Mouse (Mus musculus): ENCODE data around the gene Ifna15.
"Not testable (repeated sequence)": the region's sequence is repeated elsewhere in the genome, so short reads cannot be mapped to it uniquely, and the experiment has no call there.

Gene Ifna15

DNA sequence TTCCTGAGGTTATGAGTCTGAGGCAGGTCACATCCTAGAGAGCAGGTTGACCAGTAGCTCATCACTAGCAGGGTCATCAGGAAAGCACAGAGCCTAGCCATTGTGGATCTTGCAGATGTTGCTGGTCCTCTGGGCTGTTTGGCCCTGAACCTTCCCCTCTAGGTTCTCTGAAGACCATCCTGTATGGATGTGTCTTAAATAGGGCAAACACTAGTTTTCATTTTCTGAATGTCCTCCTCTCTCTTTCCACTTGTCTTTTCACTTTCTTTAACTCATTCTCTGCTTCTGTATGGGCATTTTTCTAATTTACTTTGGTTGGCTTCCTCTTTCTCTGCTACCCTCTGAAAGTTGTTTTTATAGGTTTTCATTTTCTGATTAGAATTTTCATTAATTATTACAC lies at the start of gene Ifna15:
TSS of gene Ifna15 (minus strand) at position 101 of the 400 bp plus-strand sequence.
- not testable (repeated sequence) for DNase-seq

DNA sequence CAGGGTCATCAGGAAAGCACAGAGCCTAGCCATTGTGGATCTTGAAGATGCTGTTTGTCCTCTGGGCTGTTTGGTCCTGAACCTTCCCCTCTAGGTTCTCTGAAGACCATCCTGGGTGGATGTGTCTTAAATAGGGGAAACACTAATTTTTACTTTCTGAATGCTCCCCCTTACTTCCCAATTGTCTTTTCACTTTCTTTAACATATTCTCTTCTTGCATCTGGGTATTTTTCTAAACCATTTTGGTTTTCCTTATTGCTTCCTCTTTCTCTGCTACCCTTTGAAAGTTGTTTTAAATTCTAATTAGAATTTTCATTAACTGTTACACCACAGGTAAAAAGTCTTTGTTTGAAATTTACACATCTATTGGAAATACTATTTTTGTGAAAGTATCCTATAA lies 45.2 kb upstream of the Ifna15 start, which contains the start of gene Ifna12:
TSS of gene Ifna12 (minus strand) at position 101 of the 400 bp plus-strand sequence.
- DNase-seq: no peak

DNA sequence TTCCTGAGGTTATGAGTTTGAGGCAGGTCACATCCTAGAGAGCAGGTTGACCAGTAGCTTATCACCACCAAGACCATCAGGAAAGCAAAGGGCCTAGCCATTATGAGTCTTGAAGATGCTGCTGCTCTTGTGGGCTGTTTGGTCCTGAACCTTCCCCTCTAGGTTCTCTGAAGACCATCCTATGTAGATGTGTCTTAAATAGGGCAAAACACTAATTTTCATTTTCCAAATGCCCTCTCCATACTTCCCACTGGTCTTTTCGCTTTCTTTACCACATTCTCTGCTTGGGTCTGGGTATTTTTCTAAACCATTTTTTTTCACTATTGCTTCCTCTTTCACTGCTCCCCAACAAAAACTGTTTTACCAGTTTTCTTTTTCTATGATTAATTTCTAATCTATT lies 34.2 kb upstream of the Ifna15 start, which contains the start of gene Ifna9:
TSS of gene Ifna9 (minus strand) at position 101 of the 400 bp plus-strand sequence.
- no peak for DNase-seq

DNA sequence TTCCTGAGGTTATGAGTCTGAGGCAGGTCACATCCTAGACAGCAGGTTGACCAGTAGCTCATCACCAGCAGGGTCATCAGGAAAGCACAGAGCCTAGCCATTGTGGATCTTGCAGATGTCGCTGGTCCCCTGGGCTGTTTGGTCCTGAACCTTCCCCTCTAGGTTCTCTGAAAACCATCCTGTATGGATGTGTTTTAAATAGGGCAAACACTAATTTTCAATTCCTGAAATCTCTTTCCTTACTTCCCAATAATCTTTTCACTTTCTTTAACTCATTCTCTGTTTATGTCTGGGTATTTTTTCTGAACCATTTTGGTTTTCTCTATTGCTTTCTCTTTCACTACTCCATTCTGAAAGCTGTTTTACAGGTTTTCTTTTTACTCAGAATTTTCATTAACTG lies 13.7 kb upstream of the Ifna15 start, which contains the start of gene Ifna14:
TSS of gene Ifna14 (minus strand) at position 101 of the 400 bp plus-strand sequence.
- no peak for DNase-seq

DNA sequence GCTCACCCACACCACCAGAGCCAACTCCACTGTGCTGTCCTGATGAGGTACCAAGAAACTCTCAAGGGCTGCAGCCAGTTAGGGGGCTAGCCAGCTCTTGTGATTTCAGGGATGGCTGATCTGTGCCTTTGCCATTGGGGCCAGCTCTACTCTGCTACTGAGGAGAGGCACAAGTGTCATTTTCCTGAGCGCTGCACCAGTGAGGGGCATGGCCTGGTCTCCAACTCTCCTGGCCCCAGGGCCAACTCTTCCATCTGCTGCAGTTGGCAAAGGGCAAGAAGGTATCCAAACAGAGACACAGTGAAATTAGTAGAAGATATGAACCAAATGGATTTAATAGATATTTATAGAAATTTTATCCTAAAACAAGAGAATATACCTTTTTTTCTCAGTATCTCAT lies 3.7 kb upstream of the Ifna15 start:
- DNase-seq: no peak

DNA sequence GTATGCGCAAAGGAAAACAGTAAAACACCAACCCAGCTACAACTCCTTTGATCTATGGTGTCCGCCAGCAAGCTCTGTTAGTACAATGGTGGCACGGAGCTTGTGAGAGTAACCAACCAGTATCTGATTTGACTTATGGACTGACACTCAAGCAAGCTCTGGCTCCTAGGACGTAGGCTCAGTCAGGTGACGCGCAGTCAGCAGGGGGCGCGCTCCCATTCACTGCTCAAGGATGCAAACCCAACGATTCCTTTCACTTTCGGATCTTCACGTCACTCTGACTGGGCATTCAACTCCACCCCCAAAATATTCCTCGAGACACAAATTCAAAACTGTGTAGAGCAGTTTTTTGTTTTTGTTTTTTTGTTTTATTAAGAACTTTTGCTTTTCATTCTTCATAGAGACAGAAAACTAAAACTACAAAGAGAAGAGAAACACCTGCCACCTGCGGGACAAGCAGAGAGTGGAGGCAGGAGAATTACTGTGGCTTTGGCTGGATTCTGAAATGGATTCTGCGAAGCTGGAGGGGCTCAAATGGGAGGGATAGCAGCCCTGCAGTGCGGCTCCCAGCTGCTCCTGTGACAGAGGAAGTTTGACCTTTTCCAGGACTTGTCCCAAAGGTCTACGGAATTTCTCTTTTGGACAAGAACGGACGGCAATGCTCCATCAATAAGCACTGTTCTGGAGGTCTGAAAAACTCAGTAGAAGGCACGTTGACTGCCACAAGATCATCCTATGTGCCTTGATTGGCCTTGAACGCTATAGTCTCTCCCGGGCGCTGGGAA lies 7.7 kb downstream of the Ifna15 start:
- DNase-seq: peak; percentile 85

DNA sequence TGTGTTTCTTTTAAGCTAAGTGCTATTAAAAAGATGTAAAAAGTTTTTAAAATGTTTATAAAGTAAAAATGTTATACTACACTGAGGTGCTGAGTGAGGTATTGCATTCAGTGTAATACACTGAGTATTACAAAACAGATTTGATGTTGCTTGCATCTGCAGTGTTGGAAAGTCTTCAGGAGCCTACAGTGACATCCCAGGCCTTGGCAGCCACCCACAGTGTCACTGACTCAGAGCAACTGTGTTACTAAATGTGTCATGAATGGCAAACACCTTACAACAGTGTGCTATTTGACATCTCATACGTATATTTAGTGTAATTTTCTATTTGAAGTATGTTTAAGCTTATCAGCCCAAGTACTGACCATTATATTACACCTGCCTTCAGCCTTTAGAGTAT lies 10.1 kb downstream of the Ifna15 start:
- DNase-seq: no peak

DNA sequence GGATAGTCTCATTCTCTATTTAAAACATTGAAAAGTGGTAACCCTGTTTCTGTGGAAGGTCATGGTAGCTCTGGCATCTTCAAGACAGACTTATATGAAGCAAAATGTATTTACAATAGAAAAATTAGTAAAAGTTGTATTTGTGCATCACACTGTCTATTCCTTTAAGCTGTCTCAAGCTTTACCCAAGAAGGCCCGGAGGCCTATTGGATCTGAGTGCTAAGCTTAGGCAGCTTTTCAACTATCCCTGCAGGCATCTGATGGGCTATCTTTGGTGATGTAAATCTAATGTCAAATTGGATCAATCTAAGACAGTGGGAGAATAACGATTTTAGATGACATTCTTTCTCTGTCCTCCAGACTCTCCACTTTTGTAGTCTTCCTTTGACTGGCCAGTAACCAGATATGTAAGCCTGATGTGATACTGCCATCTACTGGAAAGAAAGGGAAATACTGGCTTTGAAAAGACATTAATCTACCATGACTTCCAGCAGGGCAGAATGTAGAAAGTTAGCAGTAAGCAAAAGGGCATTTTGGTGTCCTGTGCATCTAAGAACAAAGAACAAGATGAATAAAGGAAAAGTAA lies 14.3 kb downstream of the Ifna15 start:
- peak; percentile 82 for DNase-seq

DNA sequence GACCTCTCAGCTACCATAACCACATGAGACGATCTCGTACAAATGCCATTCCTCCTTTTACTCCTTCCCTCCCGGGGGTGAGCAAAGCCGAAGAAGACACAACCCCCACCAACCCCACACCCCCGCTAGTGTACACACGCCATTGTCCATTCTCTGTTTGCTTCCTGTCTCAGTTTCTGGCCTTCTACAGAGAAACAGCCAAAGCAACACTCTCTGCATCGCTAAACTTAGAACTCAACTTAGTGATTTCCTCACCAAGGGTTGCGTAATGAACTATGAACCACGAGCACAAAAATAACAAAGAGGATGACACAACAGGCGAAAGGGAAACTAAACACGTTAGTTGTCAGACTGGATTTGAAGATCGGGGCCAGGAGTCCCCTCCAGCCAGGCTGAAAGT lies 20.7 kb downstream of the Ifna15 start:
- no peak for DNase-seq

DNA sequence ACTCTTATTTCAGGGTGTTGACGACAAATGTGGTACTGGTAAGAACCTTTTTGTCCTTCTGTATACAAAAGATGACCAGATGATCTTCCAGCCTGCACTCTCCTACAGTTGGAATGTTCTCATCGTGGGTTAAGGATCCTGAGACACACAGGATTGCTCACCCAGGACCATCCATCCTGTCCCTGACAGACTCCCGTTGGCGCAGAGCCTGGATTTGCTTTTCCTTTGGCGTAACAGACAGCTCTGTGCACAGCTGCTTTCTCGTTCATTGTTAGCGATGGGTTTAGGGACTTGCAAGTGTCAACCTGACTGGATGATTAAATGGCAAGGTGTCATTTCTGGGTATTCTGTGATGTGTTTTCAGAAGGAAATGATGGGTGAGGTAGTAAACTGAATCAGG lies 21.4 kb downstream of the Ifna15 start:
- DNase-seq: no peak

DNA sequence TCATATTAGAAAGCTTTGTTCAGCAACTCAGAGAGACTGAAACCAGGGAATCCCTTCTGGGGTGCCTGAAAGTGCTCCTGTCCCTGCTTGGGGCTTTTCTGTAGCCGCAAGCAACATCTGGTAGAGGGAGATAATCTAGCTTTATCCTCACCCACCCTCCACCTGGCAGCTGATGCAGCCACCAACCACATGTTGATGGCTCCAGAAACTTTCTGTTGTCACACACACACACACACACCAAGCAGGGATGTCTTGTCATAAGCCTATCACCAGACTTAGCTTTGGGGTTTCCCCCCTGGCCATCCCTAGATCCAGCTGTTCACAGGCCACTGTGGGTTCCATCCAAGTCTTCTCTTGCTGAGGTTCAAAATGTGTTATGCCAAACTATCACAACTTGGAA lies 22.3 kb downstream of the Ifna15 start:
- no peak for DNase-seq

DNA sequence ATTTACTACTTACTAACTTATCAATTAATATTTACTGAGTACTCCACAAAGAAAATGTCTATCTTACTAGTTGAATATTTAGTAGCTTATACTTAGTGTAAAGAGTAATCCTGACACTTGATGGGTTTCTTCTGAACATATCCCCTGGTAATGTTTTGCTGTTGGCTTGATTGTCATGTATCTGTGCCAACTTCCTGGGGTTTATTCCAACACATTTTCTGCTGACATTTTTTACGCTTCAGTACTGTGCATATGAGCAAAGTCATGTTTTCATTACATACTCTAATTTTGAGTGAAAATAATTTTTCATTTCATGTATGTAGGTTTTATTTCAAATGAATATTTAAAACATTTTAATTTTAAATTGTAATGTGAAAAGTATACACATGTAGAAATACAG lies 23.1 kb downstream of the Ifna15 start:
- DNase-seq: no peak

DNA sequence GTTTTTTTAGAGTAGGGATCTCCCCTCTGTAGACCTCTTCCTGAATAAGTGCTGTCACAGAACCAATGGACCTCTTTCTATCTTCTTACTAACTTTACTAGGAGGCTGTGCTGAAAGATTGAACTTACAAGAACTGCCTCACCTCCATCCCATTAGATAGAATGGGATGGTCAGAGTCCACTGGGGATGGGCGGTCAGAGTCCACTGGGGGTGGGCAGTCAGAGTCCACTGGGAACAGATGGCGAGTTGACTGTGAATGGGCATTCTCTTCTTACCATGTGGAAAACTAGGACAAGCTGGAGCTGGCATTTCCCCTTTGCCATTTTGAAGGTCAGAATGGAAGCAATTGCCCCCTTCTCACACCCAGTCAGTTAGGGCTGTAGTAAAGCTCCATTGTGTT lies 24.5 kb downstream of the Ifna15 start:
- no peak for DNase-seq

DNA sequence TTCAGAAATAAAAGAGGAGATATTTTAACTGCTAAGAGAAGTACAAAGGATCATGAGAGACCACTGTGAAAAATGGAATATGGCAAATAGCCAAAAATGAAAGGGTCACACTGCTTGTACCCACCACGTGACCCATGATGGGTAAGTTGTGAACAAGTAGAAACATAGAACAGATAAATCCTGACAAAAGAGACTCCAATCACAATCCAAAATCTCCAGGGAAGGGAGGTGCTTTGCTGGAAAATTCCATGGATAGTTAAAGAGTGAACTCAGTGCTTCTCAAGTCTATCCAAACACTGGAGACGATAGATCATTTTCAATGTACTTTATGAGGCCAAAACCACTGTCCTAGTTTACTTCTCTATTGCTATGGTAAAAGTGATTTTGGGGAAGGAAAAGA lies 27.2 kb downstream of the Ifna15 start:
- no peak for DNase-seq

DNA sequence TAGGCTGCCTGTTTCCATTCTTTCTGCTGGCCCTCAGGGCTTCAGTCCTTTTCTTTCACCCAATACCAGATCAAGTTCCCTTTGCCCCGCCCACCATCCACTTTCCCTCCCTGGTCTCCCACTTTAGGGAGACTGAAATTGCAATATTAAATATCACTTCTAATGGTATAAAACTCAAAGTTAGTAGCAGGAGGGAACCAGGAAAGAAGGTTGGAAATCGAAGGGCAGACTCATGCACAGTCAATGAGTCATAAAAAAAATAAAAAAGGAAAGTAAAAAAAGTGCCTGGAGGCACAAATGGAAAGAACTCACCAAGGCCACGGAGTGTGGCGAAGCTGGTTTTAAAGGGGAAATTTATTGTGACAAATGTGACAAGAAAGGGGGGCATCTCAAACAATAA lies 27.8 kb downstream of the Ifna15 start:
- DNase-seq: no peak

DNA sequence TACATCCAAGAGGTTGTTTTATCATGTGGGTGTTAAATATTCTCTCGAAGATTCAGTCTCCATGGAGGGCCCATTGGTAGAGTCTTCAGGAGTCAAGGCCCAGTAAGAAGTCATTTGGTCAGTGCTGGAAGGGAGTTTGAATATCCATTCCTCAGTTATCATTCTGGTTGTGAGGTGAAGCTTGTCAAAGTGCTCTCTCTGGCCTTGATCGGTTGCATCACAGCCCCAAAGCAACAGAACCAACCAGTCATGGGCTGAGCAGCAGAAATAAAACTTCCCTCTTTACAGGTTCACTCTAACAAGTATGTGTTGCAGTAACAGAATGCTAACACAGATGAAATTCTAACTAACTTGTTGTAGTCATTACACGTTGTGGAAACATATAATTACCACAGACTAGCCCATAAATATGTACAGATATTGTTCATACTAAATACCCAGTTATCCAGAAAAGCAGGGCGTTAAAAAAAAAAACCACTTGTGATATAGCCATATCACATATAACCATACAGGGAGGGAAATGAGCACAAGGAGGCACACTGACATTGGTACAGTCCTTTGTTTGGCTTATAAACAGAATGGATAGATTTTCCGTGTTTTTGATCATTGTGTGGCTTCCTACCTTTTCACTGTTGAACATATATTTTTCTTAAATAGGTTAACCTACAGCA lies 31.5 kb downstream of the Ifna15 start:
- no peak for DNase-seq

DNA sequence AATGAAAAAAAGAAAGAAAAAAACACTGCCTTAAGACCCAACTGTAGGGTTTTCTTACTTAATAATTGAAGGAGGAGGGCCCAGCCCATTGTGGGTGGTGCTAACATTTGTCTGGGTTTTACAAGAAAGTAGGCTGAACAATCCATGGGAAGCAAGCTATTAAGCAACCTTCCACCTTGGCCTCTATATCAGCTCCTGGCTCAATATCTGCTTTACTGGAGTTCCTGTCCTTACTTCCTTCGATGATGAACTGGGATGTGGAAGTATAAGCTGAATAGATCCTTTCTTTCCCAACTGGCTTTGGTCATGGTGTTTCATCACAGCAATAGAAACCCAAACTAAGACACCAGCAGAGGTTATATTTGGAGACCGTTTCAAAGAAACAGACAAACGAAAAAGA lies 32.7 kb downstream of the Ifna15 start:
- no peak for DNase-seq

DNA sequence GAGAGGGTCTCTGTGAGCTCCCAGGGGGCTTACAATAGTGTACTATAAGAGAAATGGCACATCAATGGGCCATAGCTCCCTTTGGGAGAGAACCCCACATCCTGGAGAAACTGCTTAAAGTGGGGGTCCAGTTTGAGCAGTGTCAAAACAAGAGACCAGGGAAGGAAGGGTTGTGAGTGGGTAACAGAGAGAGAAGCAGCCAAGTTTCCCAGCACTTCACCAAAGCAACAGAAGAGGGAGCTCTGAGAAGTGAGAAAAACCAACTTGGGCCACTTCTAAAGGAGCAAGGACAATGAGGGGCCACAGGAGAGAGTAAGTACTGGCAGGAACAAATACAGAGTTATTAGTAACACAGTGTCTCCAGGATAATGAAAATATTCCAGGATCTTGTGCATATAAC lies 34.8 kb downstream of the Ifna15 start:
- DNase-seq: peak; percentile 12

DNA sequence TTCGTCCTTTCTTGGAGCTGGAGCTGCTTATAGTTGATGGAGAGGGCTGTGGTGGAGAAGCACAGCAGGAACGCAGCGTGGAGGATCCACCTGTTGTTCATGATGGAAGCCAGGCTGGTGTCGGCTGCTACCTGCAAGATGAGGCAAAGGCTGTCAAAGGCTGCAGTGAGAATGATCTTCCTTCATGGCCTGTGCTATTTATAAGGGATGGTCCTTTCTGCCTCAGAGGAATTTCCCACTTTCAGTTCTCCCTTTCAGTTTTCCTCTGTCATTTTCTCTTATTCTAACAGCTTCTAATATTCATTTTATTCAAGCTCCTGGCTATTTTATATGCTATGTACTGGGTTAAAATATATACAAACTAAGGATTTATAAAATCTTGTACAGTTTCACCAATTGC lies 35.4 kb downstream of the Ifna15 start, which contains the start of gene Ifnb1:
TSS of gene Ifnb1 (minus strand) at position 101 of the 400 bp plus-strand sequence.
- no peak for DNase-seq

DNA sequence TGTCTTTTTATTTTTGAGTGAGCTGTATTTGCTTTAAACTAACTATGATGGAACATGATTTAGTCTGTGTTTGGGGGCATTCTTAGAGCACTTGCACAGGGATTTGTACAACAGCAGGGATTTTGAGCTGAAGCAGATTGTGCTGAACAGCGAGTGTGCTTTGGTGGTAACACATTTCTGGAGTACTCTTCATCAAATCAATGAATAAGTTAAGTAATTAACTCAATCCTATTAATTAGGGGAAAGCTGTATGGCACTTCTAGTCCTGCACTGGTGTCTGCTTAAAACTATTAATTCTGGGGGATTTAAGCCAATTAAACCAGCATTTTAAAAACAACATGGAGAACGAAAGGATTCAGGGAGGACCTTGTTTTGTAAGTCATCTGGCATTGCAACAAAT lies 40.1 kb downstream of the Ifna15 start:
- no peak for DNase-seq

DNA sequence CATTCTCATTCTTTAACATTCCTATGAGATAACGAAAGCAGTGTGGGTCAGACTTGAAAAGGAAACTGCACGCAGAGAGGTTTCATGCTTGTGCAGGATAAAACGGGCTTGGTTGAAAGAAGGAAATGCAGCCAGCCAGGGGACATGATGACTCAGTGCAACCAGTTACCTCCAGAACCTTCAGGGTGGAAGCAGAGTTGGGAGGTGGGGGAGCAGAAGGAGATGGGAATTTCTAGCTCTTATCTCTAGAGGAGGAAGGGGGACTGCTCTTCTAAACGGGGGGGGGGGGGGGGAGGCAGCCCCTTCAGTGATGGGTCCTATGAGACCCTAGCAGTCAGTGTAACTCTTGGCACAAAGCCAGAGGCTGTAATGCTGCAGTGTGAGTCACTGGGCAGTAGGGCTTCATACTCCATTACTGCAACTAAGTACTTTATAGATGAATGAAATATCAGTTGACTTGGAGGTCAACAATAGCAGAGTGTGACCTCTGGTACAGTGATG lies 42.3 kb downstream of the Ifna15 start:
- DNase-seq: peak; percentile 15

DNA sequence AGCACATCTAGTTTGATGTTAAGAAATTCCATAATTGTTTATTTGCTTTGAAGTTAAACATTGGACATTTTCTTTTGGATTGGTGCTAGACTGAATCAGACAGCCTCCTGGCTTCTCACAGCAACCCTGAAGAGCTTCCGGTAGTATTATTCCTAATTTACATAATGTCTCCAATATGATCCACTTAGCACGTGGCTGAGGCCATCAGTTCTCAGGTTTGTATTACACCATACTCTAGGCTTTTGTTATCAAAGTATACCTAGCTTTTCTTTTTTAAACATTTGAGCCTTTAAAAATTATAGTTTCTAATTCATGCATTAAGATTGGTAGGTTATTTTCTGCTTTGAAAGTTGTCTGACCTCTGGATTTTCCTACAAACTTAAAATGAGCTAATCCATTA lies 42.8 kb downstream of the Ifna15 start:
- no peak for DNase-seq

DNA sequence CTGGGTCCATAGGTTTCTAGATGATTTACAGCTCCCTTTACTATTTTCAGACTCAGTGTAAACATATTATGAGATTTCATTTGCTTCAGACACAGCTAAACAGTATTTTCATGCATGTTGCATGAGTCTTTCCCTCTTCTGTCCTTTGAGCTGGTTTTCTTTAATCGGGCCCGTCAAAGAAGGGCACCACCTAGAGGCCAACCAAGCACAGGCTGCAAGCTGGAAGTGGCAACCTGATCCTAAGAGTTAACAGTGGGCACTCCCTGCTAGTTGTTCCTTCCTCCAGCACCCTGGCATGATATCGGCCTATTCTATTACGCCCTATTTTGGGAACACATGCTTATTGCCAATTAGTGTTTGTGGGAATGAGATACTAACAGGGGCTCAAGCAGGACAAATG lies 43.6 kb downstream of the Ifna15 start:
- DNase-seq: peak; percentile 44

DNA sequence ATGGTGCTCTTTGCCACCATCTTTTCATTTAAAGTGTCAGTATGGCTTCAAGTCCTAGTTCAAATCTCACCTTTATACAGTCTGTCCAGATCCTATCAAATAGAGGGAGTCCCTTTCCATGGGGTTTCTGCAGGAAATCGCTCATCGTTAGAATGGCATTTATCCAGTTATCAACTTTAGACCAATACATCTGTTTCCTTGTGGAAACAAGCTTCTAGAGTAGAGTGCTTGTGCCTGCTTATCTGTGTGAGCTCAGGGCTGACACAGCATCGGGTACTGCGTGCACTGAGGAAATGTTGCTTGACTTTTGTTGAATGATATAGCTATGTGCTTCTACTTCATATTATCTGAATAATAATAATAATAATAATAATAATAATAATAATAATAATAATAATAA lies 44.3 kb downstream of the Ifna15 start:
- no peak for DNase-seq

Data from retina, postnatal 1 day (tissue).